Comparison of ENCODE assay signal across 7 mouse cellular contexts in genomic region chr17:25732082-25732481, GRCm38 (mm10). TPM values are rescaled to one million over a fixed set of nuclear protein-coding genes. Genes with fewer than 3 reads are reported as not detected.
A peak's percentile ranks its signal among the peaks of the same experiment; 100 is the strongest.
DNase-seq lines count a peak whose midpoint lies in the region.

No protein-coding gene starts in this region.

- intact Hi-C loops in gastrocnemius, postnatal 36 days (cut with DNase I): loop anchor here (5.0 kb wide), 1 partner anchor 70 kb away; no protein-coding TSS in a partner anchor

- DNase-seq in CD8-positive naive resting alpha-beta T cell, adult 2 months (ENCODE audit: low read depth in 2 of 2, low spot score in 2 of 2): peak; percentile 67 to 76
- peak; percentile 93 for DNase-seq in MN1 (ENCODE audit: low spot score)
- peak; percentile 93 to 95 for DNase-seq in cerebellum, postnatal 10 days
- peak; percentile 69 to 75 for DNase-seq in gastrocnemius, postnatal 36 days
- peak; percentile 75 for DNase-seq in layer of hippocampus, adult 9-10 months (ENCODE audit: low spot score)
- DNase-seq in lung, postnatal 4 days: peak; percentile 78 to 88
- DNase-seq in spleen, postnatal 10 days (ENCODE audit: low spot score in 2 of 2): peak; percentile 75 to 90

RNA-seq across cellular contexts. Expression of gene Mslnl, which starts 3.8 kb away (rescaled TPM):
- total RNA-seq in gastrocnemius, postnatal 36 days (2021): not detected

RNA-seq across cellular contexts. Expression of gene Rpusd1, which starts 4.6 kb away (rescaled TPM):
- 1 to 10 TPM; 2.5 to 3.1 TPM for total RNA-seq in gastrocnemius, postnatal 36 days (2021)

RNA-seq across cellular contexts. Expression of gene Chtf18, which starts 4.9 kb away (rescaled TPM):
- under 1 TPM; 0.41 to 0.49 TPM for total RNA-seq in gastrocnemius, postnatal 36 days (2021)

RNA-seq across cellular contexts. Expression of gene Gng13, which starts 15.1 kb away (rescaled TPM):
- not detected for total RNA-seq in gastrocnemius, postnatal 36 days (2021)

RNA-seq across cellular contexts. Expression of gene Msln, which starts 22.1 kb away (rescaled TPM):
- under 1 TPM in 1 of 2 experiments, not detected in 1; 0.44 TPM for total RNA-seq in gastrocnemius, postnatal 36 days (2021)

Comparison
In these comparisons a context has a peak if more than half of its experiments do, and no peak if none do; other contexts are left out.
1. Peak in every context shown above with its lines: DNase-seq.